Mouse (Mus musculus): ENCODE results near the gene Ddx47. TPM values are rescaled to one million over a fixed set of nuclear protein-coding genes. Genes with fewer than 3 reads are reported as not detected.

Gene Ddx47
- 146 TPM for polyA plus RNA-seq (2017; shearing (Covaris generic))

GRCm38 (mm10) chr6:135011048-135011733 is at the start of gene Ddx47:
TSS of gene Ddx47 (plus strand) at chr6:135011612.

GRCm38 (mm10) chr6:134981231-134982062 is 30.0 kb upstream of the Ddx47 start, which contains the start of gene Apold1:
TSS of gene Apold1 (plus strand) at chr6:134981718.

GRCm38 (mm10) chr6:135065236-135065957 is 54.0 kb downstream of the Ddx47 start, which contains the start of gene Gprc5a:
TSS of gene Gprc5a (plus strand) at chr6:135065651.

Other genes starting within 250 kb of the Ddx47 start
- 1.4 TPM for gene Dusp16, start 219.0 kb upstream of the Ddx47 start, polyA plus RNA-seq (2017; shearing (Covaris generic))
- 27.0 TPM for gene Crebl2, start 181.5 kb upstream of the Ddx47 start, polyA plus RNA-seq (2017; shearing (Covaris generic))
- gene Gpr19, start 113.0 kb upstream of the Ddx47 start, polyA plus RNA-seq (2017; shearing (Covaris generic)), result 9.1 TPM
- 34.1 TPM for gene Cdkn1b, start 91.2 kb upstream of the Ddx47 start, polyA plus RNA-seq (2017; shearing (Covaris generic))
- 0.28 TPM for gene Apold1, start 29.9 kb upstream of the Ddx47 start, polyA plus RNA-seq (2017; shearing (Covaris generic))
- 0.34 TPM for gene Gprc5a, start 54.0 kb downstream of the Ddx47 start, polyA plus RNA-seq (2017; shearing (Covaris generic))
- not detected for gene Gprc5d, start 106.7 kb downstream of the Ddx47 start, polyA plus RNA-seq (2017; shearing (Covaris generic))
- gene Fam234b, start 186.4 kb downstream of the Ddx47 start, polyA plus RNA-seq (2017; shearing (Covaris generic)), result 20.5 TPM
- gene Hebp1, start 186.4 kb downstream of the Ddx47 start, polyA plus RNA-seq (2017; shearing (Covaris generic)), result 0.17 TPM
- gene Gsg1, start 242.7 kb downstream of the Ddx47 start, polyA plus RNA-seq (2017; shearing (Covaris generic)), result not detected